ENCODE assay signal across 9 mouse cellular contexts in the genomic region with DNA sequence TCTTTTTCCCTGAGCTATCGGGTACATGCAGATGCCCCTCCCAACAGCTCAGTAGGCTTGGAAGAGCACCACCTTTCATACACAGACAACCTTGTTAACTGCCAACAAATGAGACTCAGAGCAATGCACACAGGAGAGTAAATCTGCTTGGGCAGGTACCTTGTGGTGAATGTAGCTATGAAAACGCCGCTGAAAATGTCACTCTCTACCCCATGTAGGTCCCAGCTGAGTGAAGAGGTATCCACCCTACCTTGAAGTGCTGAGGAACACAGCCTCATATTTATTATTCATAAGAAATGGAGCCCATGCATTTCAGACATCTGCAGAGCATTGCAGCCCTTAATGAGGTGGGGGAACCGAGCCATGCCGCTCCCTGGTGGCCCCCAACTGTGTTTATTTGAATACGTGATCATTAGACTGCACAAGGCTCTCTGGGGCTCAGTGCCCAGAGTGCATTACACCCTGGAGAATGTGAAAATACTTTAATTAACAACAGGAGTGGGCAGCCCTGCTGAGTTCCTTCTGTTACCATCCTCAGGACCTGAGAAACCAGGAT. TPM values are rescaled to one million over a fixed set of nuclear protein-coding genes. Genes with fewer than 3 reads are reported as not detected.
DNase-seq lines count a peak whose midpoint lies in the region; ATAC-seq lines count a peak whose summit lies in the region.
"Had no signal": no experiment of that assay in that cellular context is flagged by ENCODE, and none has a peak within 500 bp of the region (broad histone marks: within the 10 kb centered on the region; RNA-seq: fewer than 3 reads in every experiment).

No protein-coding gene starts in this region.

- H3K4me1 ChIP-seq in forebrain, embryonic 10.5 days: peaks cover 16% of the 10 kb centered on the region
- H3K4me1 ChIP-seq in limb, embryonic 12.5 days (replicated peaks): peaks cover 11% of the 10 kb centered on the region

- H3K36me3 ChIP-seq in forebrain, embryonic 10.5 days (replicated peaks): no peaks in the 10 kb centered on the region
- no peaks in the 10 kb centered on the region for H3K36me3 ChIP-seq in limb, embryonic 12.5 days

- 37% methylated on average over 6 of the region's 6 CpGs for WGBS in forebrain, embryonic 10.5 days
- 27% methylated on average over 6 of the region's 6 CpGs for WGBS in limb, embryonic 12.5 days

- peak overlapping the region; percentile 2; the same call in 1 of the 2 replicates for H3K4me3 ChIP-seq in forebrain, embryonic 10.5 days
- H3K4me3 ChIP-seq in limb, embryonic 12.5 days (replicated peaks): no peak overlapping the region
- H3K4me3 ChIP-seq: layer of hippocampus, adult 2 months had no signal

- no peaks in the 10 kb centered on the region for H3K9me3 ChIP-seq in forebrain, embryonic 10.5 days
- H3K9me3 ChIP-seq in limb, embryonic 12.5 days: 0 out of 2 replicates have a peak, but pooled peaks cover 3% of the 10 kb centered on the region

- no peaks in the 10 kb centered on the region for H3K27me3 ChIP-seq in forebrain, embryonic 10.5 days (ENCODE audit: poor library complexity, severe bottlenecking)
- H3K27me3 ChIP-seq in limb, embryonic 12.5 days: no peaks in the 10 kb centered on the region

- H3K9ac ChIP-seq in limb, embryonic 12.5 days (replicated peaks): no peak overlapping the region

- peak; percentile 80 for ATAC-seq in limb, embryonic 12.5 days (ENCODE audit: insufficient number of reproducible peaks, insufficient read depth, low FRiP score, low TSS enrichment, low read depth)

- DNase-seq in right cerebral cortex, adult 18-20 months: peak; percentile 13
- DNase-seq in right cerebral cortex, postnatal 14 days: no peak
- no peak for DNase-seq in forebrain, embryonic 10.5 days (ENCODE audit: extremely low spot score, low spot score)
- DNase-seq in spleen, postnatal 4 days (ENCODE audit: low spot score in 2 of 2): no peak
- no peak for DNase-seq in heart, adult 9 months (ENCODE audit: low spot score in 2 of 2)
- no peak for DNase-seq in testis, postnatal 10 days (ENCODE audit: low spot score)
- DNase-seq: lung, adult 2 months had no signal

- peak overlapping the region; percentile 67; the same call in 1 of the 2 replicates for H3K27ac ChIP-seq in forebrain, embryonic 10.5 days
- no peak overlapping the region for H3K27ac ChIP-seq in limb, embryonic 12.5 days
- H3K27ac ChIP-seq: layer of hippocampus, adult 2 months had no signal

- H3K4me2 ChIP-seq in limb, embryonic 12.5 days: peak overlapping the region; percentile 35

RNA-seq across cellular contexts. Expression of a gene that starts 53.8 kb away (rescaled TPM):
- polyA plus RNA-seq in forebrain, embryonic 10.5 days (2016; fragmentation: Nextera tagmentation; extraction: Ambion mirVana): 3.6 and 5.6 TPM in 2 replicates
- 4.3 and 5.0 TPM in 2 replicates for polyA plus RNA-seq in limb, embryonic 12.5 days (2016; fragmentation: Nextera tagmentation; extraction: Ambion mirVana)
